Comparison of ENCODE assay signal across 15 mouse cellular contexts in the genomic region with DNA sequence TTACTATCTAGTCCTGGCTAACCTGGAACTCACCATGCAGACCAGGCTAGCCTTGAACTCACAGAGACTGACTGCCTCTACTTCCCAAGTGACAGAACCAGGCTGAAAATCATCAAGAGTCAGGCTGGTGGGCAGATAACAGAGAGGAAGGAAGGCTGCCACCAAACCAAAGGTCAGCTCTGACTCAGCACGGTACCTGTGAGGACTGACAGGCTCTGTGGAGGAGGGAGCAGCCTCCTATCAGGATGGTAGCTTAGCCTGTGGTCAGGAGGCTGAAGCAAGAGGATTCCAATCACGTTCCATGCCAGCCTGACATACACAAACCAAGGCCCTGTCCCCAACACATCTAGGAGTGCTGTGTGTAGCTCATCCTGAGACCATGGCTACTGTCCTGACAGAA.
"Had no signal": no experiment of that assay in that cellular context is flagged by ENCODE, and none has a peak within 500 bp of the region (broad histone marks: within the 10 kb centered on the region; RNA-seq: fewer than 3 reads in every experiment).

No protein-coding gene starts in this region.

- H3K9me3 ChIP-seq: lung, embryonic 15.5 days had no signal

- H3K4me2 ChIP-seq: liver, embryonic 11.5 days; lung, embryonic 15.5 days; midbrain, embryonic 11.5 days had no signal

- H3K4me3 ChIP-seq: layer of hippocampus, adult 2 months; left cerebral cortex, adult 2 months; lung, embryonic 15.5 days had no signal

- H3K27me3 ChIP-seq: lung, embryonic 15.5 days had no signal

- H3K9ac ChIP-seq: liver, embryonic 14.5 days; lung, embryonic 15.5 days had no signal

- DNase-seq: kidney, adult 2 months; kidney, postnatal 25 days; layer of hippocampus, adult 9-11 months; lung, adult 18-20 months; lung, postnatal 14 days; midbrain, embryonic 14.5 days; thymus, postnatal 25 days had no signal

- H3K27ac ChIP-seq: kidney, postnatal 0 days; layer of hippocampus, adult 2 months; left cerebral cortex, adult 2 months; liver, embryonic 14.5 days; lung, embryonic 15.5 days; macrophage had no signal
